Mouse (Mus musculus) telencephalon, adult 2 months (tissue): Measurements from ENCODE around the gene Tcf20.
A peak's percentile ranks its signal among the peaks of the same experiment; 100 is the strongest.

Experiments used
- DNase-seq: peaks from one replicate; pipeline ENCODE4 v3.0.0-alpha.2; 2011; ENCODE audit warnings: low read depth, low spot score

The Tcf20 gene

DNA sequence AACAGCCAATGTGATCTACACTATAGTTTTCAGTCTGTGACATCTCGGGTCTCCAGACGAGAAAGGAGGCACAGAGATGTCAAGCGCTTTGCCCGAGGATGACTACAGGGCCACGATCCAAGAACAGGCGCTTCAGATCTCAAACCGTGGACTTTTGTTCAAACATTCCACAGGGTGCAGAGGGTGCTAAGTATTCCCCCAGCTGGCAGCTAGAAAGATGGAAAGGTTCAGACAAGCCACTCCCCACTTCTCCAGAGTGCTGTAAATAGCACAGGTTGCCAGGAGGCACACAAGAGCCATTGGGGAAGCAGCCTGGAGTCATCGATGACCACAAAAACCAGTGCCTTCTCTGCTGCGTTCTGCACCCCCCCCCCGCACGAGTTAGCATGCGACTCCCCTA, 28.5 kb downstream of the Tcf20 start:
- DNase-seq = no peak

DNA sequence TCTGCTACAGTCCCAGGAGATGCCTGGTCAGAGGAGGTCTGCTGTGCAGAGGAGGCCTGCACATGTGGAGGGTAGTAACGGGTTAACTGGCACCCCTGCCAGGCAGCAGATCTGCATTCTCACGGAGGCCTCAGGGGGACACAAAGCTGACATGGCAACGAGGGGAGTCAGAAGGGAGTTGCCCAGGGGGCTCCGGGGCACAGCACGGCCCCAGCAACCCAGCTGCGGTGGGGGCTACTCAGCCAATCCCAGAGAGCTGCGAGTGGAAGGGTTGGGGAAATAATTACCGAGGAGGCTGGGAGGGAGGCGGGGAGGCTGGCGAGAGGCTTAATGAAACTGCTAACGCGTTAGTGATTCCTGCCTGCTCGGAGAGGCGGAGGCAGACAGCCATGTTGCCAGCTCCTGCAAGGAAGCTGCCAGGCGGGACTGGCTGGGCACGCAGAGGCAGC, 29.4 kb downstream of the Tcf20 start:
- DNase-seq = no peak

DNA sequence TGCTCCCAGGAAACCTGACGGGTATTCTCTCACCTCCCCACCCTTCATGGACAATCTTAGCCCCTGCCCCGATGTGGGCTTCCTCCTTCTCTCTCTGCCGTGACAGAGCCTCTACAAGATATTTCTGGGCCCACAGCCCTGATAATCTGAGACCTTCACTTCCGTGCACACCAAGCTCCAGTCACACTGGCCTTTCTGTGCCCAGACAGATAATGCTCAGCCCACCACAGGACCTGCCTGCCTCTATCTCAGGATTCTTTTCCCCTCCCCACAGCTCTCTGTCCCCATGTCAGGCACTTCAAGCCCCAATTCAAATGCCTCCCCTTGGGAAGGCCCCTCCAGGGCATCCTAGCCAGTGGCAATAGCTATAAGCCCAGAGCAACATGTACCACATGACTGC, 31.0 kb downstream of the Tcf20 start:
- DNase-seq = no peak

DNA sequence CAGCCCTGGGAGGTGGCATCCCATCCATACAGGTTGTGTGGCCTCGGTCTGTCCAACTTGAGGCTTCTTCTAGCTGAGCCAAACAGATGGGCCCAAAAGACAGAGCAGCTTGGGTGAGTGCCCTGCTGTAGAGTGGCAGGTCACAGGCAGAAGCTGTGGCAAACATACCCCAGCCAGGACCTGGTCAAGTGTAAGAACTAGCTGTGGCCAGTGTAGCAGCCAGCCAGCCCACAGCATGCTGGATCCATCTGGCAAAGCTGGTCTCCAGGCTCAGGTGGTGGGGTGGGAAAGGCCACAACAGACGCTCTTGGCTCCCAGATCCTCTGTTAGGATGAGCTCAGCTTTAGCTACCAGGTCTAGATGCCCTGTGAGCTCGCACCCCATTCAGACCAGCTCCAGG, 31.4 kb downstream of the Tcf20 start:
- DNase-seq = no peak

DNA sequence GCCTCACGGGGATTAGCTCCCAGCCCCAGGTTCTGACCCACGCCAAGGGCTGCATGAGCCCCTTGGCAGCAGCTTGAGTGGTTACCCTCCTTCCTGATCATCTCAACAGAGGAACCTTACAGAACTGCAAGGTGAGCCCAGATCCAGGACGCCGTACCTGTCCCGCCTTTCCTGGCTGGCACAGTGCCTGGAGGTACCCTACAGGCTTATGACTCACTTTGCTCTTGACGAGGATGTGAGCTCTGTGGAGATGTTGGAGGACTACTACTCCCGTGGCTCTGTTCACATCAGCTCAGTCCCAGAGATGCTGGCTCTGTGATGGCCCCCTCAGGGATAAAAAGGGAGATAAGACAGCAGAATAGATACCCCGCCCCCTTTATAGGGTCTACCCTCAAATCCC, 32.4 kb downstream of the Tcf20 start:
- DNase-seq = no peak

DNA sequence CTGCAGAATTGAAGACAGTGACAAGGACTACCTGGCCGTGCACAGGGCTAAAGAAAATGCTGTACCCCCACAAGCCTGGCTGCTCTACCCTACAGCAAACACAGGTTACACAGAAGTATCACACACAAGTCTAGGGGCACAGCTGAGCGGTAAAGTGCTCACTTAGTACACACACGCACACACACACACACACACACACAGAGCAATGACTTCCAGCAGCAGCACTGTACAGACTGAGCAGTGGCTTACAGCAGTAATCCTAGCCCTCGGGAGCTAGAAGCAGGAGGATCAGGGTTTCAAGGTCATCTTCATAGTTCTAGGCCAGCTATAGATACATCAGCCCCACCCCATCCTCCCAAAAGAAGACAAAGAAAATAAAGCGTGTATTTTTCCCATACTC, 33.6 kb downstream of the Tcf20 start:
- DNase-seq = no peak

DNA sequence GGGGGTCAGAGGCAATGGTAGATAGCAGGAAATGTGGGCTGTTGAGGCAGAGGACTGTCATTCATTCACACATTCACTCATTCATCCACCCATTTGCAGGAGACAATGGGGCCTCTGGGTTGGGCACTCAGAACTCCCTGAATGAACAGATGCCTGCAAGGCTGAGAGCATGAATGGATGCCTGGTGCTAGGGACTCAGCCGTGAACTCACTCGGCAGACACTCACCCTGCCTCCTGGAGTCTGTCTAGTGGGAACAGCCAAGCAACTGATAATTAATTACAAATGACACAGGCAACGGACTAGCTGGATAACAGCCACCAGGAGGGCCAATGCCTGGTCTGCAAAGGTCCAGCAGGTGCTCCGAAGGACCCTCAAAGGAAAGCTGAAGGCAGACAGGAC, 34.6 kb downstream of the Tcf20 start:
- no peak for DNase-seq

DNA sequence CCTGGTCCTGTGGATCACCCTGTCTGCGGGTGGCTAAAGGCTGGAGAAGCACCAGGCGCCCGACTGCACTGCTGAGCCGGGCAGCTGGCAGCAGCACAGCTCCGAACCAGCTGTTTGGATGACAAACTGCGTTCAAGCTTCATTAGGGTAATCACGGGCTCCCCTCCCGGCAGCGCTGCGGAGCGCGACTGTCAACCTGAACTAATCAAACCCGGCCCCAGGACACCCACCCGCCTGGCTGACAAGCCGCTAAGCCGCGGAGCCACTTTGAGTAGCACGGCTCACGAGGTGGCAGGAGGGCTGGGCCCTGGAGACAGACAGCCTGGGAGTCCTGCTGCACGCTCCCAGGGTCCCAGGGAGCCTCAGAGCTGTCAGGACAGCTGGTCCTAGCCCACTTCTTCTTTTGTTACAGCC, 35.4 kb downstream of the Tcf20 start:
- DNase-seq = no peak

DNA sequence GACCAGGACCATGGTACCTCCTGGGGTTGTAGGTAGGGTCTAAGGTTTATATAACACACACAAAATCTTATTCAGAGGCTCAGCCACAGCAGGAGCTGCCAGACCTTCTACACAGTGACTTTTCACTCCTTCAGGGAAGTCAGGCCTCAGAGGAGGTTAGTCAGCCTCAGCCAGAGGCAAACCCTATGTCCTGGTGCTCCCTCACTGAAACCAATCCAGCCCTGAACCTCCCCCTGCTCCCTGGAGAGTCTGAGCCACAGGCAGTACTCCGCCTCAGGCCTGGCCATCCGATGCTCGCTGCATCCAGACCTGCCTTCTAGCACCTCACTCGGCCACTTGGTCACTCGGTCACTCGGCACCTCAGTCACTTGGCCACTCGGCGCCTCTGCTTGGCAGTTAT, 37.4 kb downstream of the Tcf20 start:
- no peak for DNase-seq

DNA sequence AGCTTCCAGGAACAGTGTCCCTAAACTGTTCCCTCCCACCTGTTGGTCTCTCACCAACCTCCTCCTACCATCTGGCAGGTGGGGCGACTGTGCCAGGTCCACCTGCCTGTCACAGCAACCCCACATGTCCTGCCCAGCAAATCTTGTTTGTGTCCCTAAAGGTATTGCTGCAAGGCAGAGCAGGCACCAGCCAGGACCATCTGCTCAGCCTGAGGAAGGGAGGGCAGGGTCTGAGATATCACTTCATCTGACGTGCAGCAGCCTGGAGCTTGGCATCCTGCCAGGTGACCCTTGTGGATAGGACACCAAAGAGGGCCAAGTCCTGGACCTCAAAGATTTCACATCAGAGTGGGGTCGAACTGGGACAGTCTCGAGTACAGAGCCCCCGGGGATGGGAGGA, 40.2 kb downstream of the Tcf20 start:
- no peak for DNase-seq

DNA sequence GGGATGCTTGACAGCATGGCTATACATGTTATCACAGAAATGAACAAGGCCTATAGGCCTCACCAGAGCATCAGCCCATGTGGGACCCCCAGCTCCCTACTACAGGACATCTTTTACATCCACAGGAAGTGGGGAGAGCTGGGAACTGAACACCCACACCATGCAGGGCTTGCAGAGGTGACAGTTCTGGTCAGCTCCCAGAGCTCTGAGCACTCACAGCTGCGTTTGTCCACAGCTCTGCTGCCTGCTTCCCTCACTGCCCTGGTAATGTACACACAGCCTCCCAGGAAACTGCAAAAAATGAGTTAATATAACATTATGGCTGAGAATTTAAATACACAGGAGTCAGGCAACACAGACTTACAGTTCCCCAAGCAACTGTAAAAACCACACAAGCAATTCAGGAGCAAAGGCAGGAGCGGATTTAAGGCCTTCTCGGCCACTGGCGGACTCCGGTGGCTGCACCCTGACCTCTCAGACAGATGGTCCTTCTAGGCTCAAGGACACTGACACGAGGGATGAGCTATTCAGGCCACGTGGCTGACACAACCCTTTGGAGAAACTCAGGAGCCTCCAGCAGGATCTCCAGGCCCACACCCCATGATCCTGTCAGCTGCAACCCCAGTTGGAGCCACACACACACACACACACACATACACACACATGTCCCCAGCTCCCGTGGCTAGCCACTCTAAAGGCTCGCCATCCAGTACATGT, 43.0 kb downstream of the Tcf20 start:
- DNase-seq = no peak

DNA sequence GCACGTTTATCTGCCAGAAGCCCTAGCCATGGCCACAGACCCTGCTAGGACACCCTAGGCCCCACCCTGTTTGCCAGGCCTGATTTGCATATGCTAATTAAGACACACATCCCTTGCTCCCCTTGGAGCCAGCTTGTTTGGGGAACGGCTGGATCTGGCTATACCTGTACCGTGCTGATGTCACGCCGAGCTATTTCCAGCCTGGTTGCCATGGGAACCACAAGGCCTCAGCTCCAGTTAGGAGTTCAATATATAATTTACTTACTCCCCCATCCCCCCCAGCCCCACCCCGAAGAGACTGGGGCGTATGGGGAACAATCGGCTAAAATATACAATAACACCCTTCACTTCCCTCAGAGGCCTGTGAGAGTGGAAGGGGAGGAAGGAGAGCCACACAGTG, 45.9 kb downstream of the Tcf20 start:
- peak; percentile 89 for DNase-seq

DNA sequence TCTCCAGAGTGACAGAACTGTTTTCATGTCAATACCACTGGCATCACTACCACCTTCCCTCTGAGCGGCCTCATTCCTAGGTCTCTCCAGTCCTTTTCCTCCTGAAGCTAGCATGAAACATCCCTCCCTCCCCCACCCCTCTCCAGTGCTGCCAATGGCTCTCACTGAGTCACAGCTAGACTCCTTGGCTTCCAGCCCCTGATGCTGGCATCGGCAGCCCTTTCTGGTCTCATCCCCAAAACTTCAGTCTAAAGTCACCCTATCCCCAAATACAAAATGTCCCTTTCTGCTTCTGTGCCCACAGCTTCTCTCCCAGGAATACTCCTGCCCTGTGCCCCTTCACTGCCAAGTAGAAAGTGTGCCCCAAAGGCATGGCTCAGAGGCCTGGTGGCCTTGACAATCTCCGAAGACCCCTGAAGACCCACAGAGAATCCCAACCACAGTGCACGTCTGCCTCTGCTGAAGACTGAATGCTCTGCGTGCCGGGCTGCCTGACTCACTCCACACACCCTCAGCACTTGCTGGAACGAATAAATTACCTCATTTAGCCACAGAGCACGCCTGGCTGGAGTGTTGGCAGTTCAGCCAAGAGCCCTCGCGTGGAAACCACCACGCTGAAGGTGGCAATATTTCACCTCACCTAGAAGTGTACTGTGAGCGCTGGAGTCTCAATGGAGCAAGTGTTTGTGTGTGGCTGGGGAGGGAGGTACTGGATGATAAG, 47.0 kb downstream of the Tcf20 start:
- no peak for DNase-seq

DNA sequence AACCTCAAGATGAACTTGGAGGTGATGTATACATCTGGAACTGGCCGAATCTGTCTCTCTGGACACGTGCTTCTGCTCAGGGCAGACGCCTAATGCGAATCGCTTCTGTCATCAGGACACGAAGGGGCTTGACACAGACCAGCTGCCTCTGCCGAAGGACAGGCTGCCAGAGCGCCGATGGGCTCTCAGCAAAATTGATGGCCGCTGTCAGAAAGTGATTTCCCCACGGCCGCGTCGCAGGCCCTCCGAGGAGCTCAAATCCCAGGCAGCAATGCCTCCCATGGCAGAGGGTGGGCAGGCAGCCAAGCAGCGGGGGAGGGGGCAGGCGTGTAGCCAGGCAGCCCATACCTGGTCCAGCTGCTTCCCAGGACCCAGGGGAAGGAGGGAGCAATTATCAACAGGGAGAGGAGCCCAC, 49.5 kb downstream of the Tcf20 start:
- DNase-seq = no peak

DNA sequence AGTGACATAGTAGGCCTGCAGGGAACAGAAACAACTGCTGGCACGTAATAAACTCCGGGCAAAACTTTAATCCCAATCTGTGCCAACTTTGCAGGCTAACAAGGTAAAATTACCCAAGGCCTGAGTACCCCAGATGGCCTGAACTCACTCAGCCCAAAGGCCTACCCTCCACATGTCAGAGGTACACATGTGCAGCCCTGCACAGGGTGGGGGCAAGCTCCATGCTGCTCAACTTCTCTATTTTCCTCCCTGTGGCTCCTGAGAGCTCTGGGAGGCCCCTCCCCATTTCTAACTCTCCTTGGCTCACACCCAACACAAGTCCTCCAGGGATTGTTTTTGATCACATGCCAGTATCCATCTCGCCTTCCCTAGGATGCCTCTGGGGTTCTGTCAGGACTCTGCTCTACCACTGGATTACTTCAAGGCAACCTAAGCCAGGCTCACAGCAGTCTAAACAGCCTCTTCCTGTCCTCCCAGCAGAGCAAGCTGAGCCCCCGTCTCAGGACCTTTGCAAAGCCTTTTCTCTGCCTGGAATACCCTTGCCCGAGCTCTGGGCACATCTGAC, 50.2 kb downstream of the Tcf20 start:
- DNase-seq = no peak

DNA sequence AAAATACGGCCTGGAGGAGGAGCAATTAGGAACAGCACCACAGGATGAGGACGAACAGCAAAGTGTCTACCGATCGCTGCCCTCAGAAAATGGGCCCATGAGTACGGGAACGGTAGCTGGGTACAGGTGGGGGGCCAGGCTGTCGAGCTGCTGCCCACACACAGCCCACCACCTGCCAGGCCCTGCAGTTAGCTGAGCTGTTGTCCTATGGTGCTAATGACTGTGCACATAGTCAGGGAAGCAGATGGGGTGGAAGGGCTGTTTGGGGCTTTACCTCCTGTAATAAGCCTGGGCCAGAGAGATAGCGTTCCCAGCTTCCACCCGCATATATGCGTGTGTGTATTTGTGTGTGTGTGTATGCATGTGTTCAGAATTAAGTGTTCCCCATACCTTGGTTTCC, 52.7 kb downstream of the Tcf20 start:
- DNase-seq = no peak

DNA sequence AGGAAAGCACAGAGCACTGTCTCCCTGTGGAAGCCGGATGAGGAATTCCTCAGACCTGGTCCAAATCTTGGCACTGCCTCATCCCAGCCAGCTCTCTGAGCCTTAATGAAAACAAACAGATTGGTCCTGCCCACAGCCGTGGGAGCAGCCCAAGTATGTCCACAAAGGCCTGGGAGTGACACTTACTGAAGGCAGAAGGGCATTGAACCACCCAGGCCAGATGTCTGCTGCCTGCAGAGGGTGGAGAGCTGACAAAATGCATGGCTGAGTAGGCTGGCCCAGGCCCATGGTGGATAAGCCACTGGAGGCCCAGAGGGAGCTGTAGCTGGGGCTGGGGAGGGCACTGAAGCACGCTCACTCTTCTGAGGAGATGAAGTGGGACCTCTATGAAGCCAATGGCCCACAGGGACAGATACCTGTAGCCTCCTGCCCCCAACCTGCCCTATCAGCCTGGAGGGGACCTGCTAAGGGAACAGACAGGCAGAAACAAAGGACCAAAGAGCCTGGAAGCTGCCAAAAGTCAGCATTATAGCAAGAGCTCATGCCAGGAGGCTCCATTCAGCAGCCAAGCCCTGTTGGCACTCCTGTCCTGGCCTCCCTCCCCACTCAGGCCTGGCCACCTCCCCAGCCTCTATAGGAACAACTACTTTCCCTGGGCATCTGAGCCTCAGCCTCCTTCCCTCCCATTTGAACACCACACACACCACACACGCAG, 54.6 kb downstream of the Tcf20 start:
- no peak for DNase-seq

DNA sequence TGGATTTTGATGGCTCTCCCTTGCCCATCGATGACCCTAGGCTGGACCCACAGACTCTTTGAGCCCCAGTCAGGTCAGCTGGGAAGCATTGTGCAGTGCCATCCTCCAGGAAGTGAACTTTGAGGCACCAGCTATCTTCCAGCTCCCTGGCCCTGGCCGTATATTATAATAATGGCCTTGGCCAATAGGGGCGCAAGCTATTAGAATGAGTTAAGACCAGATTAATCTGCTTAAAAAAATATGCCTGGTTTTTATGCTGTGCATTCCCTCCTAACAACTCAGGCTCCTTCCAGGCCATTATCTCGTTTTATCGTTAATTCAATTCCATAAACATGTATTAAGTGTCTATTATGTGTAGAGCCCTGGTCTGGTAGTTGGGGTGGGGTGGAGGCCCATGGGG, 56.2 kb downstream of the Tcf20 start:
- DNase-seq = no peak

DNA sequence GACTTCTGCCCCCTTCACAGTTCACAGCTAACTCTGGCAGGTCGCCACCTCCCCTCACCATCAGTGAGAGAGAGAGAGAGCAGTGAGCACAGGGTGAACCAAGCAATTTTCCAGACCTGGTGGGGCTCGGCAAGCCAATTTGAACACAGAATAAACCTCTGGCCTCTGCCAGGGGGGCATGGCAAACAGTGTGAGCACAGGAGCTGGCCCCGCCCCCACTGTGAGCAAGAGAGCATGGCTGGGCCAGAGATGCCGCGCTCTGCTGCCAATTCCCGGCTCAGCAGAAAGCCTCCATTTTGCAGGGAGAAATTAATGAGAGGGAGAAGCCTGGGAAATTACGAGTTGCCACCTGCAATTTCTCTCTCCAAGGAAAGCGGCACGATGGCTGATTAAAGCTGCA, 58.1 kb downstream of the Tcf20 start:
- DNase-seq = no peak

DNA sequence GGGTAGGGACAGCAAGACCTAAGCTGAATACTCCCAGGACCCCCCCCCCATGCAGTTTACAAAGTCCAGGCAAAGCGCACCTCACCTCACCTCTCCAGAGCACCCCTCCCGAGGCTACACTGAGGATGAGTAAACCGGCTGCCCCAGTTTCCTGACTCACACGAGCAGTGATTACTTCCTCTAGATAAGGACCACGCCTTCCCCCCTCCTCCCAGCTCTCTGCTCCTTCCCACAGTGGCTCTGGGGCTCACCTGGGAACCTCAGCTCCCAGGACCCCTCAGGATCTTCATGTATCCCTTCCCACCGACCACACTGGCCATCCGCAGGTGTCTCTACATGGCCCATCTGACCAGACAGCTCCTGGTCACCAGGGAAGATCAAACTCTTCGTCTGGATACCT, 58.8 kb downstream of the Tcf20 start:
- no peak for DNase-seq

DNA sequence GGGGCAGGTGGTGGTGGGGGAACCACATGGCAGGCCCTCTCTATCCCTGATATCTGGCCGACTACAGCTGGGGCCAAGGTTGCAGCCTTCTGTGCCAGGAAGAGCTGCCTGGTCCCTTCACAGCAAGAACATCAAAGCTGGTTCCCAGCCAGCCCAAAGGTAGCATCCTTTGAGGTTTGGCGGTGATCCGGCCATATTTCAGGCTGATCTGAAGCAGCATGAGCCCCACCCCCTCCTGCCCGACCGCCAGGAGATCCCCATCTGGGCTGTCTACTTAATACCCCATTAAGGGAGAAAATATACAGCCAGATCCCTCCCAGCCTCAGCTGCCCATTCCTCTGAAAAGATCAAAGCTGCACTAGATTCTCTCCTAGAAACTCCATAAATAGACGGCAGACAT, 59.6 kb downstream of the Tcf20 start:
- DNase-seq = no peak

DNA sequence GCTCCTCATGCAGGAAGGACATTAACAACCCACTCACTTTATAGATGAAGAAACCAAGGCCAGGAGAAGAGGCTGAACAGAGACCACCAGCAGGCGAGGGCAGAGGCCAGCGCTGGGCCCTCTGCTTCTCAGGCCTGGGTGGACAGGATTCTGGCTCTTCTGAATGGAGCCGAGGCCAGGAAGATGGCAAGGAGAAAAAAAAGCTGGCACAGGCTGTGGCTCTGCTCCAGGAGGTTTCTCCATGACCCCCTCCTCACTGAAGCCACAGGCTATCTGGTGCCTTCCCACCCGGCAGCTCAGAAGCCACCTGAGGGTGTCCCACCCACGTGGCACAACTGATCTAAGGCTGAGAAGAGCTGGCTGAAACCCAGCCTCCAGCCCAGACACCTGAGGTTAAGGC, 60.6 kb downstream of the Tcf20 start:
- no peak for DNase-seq
